8 mouse cellular contexts compared by ENCODE assay signal in the genomic region with DNA sequence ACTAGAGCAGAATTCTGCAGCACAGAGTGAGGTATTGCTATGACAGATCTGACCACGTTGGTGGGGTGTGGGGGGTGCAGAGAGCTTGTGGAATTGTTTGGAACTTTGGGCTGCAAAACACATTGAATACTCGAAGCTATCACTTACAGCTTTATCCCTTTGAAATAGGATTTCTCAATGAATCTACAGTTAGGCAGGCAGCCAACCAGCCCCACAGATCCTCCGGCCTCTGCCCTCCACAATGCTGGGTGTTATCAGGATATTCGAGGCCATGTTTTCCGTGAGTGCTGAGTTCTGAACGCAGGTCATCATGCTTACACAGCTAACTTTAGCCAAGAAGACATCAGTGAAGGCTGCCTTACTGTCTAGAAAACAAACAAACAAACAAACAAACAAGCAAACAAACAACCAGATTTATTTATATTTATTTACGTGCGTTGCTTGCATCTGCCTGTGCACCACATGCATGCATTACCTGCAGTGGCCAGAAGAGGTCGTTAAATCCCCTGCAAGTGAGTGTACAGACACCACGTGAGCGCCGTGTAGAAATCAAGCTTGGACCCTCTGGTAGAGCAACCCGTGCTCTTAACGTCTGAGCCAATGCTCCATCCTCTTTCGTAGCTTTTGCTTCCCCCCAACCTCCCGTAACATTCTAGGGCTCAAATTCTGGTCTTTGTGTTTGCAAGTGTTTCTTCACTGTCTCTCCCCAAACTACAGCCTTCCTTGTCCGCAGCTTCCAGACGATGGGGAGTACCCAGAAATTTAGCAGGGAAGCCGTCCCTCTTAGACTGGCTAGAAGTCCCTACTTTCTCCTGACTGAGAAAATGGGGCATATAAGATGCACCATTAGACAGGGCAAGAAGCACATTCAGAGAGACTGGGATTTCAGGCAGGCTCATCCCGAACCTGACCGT. TPM values are rescaled to one million over a fixed set of nuclear protein-coding genes. Genes with fewer than 3 reads are reported as not detected.
DNase-seq lines count a peak whose midpoint lies in the region; ATAC-seq and TF ChIP-seq lines count a peak whose summit lies in the region.

No protein-coding gene starts in this region.

- ATAC-seq in forebrain, embryonic 13.5 days = peak; percentile 76
- peak; percentile 75 for ATAC-seq in hindbrain, embryonic 11.5 days (ENCODE audit: low FRiP score)
- no peak for ATAC-seq in inflammation-experienced regulatory T-cells, adult 6 months

- no peaks in the 10 kb centered on the region for H3K79me2 ChIP-seq in MEL (ENCODE audit: control insufficient read depth, insufficient read depth, low read length, poor library complexity)

- 16% methylated on average over 21 of the region's 21 CpGs for WGBS in forebrain, embryonic 13.5 days
- WGBS in hindbrain, embryonic 11.5 days = 32% methylated on average over 21 of the region's 21 CpGs

- H3K4me1 ChIP-seq in MEL (ENCODE audit: control insufficient read depth in 1 of 2, insufficient read depth in 2 of 2, low read length in 2 of 2) = peaks cover 0 to 12% of the 10 kb centered on the region in 2 experiments; a peak in 2 of 4 replicates
- peaks cover 35% of the 10 kb centered on the region for H3K4me1 ChIP-seq in forebrain, embryonic 13.5 days
- peaks cover 2% of the 10 kb centered on the region; the same call in 1 of the 2 replicates for H3K4me1 ChIP-seq in hindbrain, embryonic 11.5 days (replicated peaks; ENCODE audit: control insufficient read depth, insufficient read depth, low read length)
- H3K4me1 ChIP-seq in megakaryocyte, embryonic 14.5 days = peaks cover 24% of the 10 kb centered on the region

- peak; percentile 83 for DNase-seq in MEL (ENCODE audit: low read depth, low spot score)
- peak; percentile 69 for DNase-seq in brain, embryonic 18.5 days (ENCODE audit: low read depth, low spot score)
- peak; percentile 88 for DNase-seq in hindbrain, embryonic 11.5 days (ENCODE audit: low spot score)
- DNase-seq in layer of hippocampus, postnatal 14 days (ENCODE audit: low spot score in 2 of 2) = peak; percentile 84 to 89
- DNase-seq in right cerebral cortex, adult 2 months (ENCODE audit: low spot score in 2 of 2) = peak; percentile 88 to 89

- TF ChIP-seq RAD21 in MEL (IDR thresholded peaks at IDR 0.05; ENCODE audit: low read depth, low read length) = peak; percentile 79

- H3K9ac ChIP-seq in MEL (ENCODE audit: control insufficient read depth, low read depth, low read length, poor library complexity, severe bottlenecking) = no peak overlapping the region
- H3K9ac ChIP-seq in forebrain, embryonic 13.5 days = peak overlapping the region; percentile 39
- H3K9ac ChIP-seq in hindbrain, embryonic 11.5 days (ENCODE audit: low read depth, low read length) = no peak overlapping the region

- TF ChIP-seq POLR2A in MEL (IDR thresholded peaks at IDR 0.05; ENCODE audit: control insufficient read depth in 1 of 2, insufficient read depth in 1 of 2, low read depth in 1 of 2, low read length in 2 of 2, poor library complexity in 1 of 2) = no peak

- H3K27me3 ChIP-seq in MEL (ENCODE audit: control insufficient read depth in 1 of 2, insufficient read depth in 2 of 2, low read length in 2 of 2) = no peaks in the 10 kb centered on the region
- H3K27me3 ChIP-seq in forebrain, embryonic 13.5 days = no peaks in the 10 kb centered on the region
- no peaks in the 10 kb centered on the region for H3K27me3 ChIP-seq in hindbrain, embryonic 11.5 days (ENCODE audit: control insufficient read depth, insufficient read depth, low read length)
- peaks cover 14% of the 10 kb centered on the region for H3K27me3 ChIP-seq in megakaryocyte, embryonic 14.5 days (replicated peaks)

- peaks cover 0 to 5% of the 10 kb centered on the region in 2 experiments; a peak in 1 of 4 replicates for H3K36me3 ChIP-seq in MEL (ENCODE audit: control insufficient read depth in 1 of 2, insufficient read depth in 2 of 2, low read length in 2 of 2)
- H3K36me3 ChIP-seq in forebrain, embryonic 13.5 days (ENCODE audit: poor library complexity, severe bottlenecking) = peaks cover 8% of the 10 kb centered on the region
- no peaks in the 10 kb centered on the region; the same call in 1 of the 2 replicates for H3K36me3 ChIP-seq in hindbrain, embryonic 11.5 days (ENCODE audit: control insufficient read depth, insufficient read depth, low read length)
- peaks cover 5% of the 10 kb centered on the region for H3K36me3 ChIP-seq in megakaryocyte, embryonic 14.5 days (replicated peaks; ENCODE audit: low read length)

- peak; percentile 76 to 77 (median 77) for TF ChIP-seq CTCF in MEL (IDR thresholded peaks at IDR 0.05 in 2 of 3, conservative IDR thresholded peaks at IDR 0.05 in 1 of 3; ENCODE audit: control insufficient read depth in 1 of 3, insufficient read depth in 1 of 3, low read depth in 2 of 3, low read length in 3 of 3, poor library complexity in 1 of 3, severe bottlenecking in 1 of 3)

- TF ChIP-seq EP300 in MEL (IDR thresholded peaks at IDR 0.05; ENCODE audit: low read depth in 1 of 2, low read length in 2 of 2) = no peak

- H3K27ac ChIP-seq in MEL (ENCODE audit: control insufficient read depth, low read depth, low read length) = no peak overlapping the region
- H3K27ac ChIP-seq in forebrain, embryonic 13.5 days = peak overlapping the region; percentile 91
- peak overlapping the region; percentile 87 for H3K27ac ChIP-seq in hindbrain, embryonic 11.5 days (ENCODE audit: low read depth, low read length)

- peak overlapping the region; percentile 18 to 38; a peak in 3 of 4 replicates for H3K4me3 ChIP-seq in MEL (ENCODE audit: control insufficient read depth in 1 of 2, insufficient read depth in 1 of 2, low read depth in 2 of 2, low read length in 2 of 2)
- no peak overlapping the region for H3K4me3 ChIP-seq in forebrain, embryonic 13.5 days
- no peak overlapping the region for H3K4me3 ChIP-seq in hindbrain, embryonic 11.5 days (ENCODE audit: low read depth, low read length)
- peak overlapping the region; percentile 38 for H3K4me3 ChIP-seq in megakaryocyte, embryonic 14.5 days (replicated peaks)

- no peaks in the 10 kb centered on the region for H3K9me3 ChIP-seq in MEL (replicated peaks; ENCODE audit: insufficient read depth, low read length)
- H3K9me3 ChIP-seq in forebrain, embryonic 13.5 days (replicated peaks) = no peaks in the 10 kb centered on the region
- H3K9me3 ChIP-seq in hindbrain, embryonic 11.5 days (ENCODE audit: control insufficient read depth, low read length) = no peaks in the 10 kb centered on the region
- H3K9me3 ChIP-seq in megakaryocyte, embryonic 14.5 days = no peaks in the 10 kb centered on the region

- H3K4me2 ChIP-seq in forebrain, embryonic 13.5 days = peak overlapping the region; percentile 48
- no peak overlapping the region for H3K4me2 ChIP-seq in hindbrain, embryonic 11.5 days (replicated peaks; ENCODE audit: low read depth, low read length)

TF ChIP-seq in MEL, 35 proteins besides CTCF, POLR2A, EP300 and RAD21:
- TF ChIP-seq MXI1 (IDR thresholded peaks at IDR 0.05; ENCODE audit: low read depth, low read length) (peak; percentile 57; the same call in 1 of the 2 replicates), ZMIZ1 (IDR thresholded peaks at IDR 0.05; ENCODE audit: low read depth, low read length) (no peak), SMC3 (IDR thresholded peaks at IDR 0.05; ENCODE audit: low read depth, low read length) (peak; percentile 80), MYB (IDR thresholded peaks at IDR 0.05; ENCODE audit: low read depth, low read length) (no peak), SIN3A (IDR thresholded peaks at IDR 0.05; ENCODE audit: low read length) (0 out of 2 replicates have a peak, but pooled peaks have one; percentile 15), ZC3H11A (IDR thresholded peaks at IDR 0.05; ENCODE audit: low read depth, low read length) (peak; percentile 64), ZKSCAN1 (IDR thresholded peaks at IDR 0.05; ENCODE audit: low read depth, low read length) (no peak), CHD2 (IDR thresholded peaks at IDR 0.05; ENCODE audit: low read length) (no peak), MYC (IDR thresholded peaks at IDR 0.05; ENCODE audit: low read depth, low read length) (peak; percentile 84), USF1 (IDR thresholded peaks at IDR 0.05; ENCODE audit: low read depth, low read length) (peak; percentile 85), MAX (IDR thresholded peaks at IDR 0.05; ENCODE audit: low read length) (peak; percentile 73)
TF ChIP-seq in MEL: peak in this region for 7.

RNA-seq across cellular contexts. Expression of gene Odc1, which starts 12.1 kb away (rescaled TPM):
- 591 and 677 TPM in 2 replicates for total RNA-seq in MEL (2012; rRNA removed)
- 100 to 1,000 TPM; 639 to 720 TPM for polyA plus RNA-seq in MEL (2012; ENCODE audit: insufficient read depth in 1 of 2, insufficient read length in 2 of 2, low read depth in 1 of 2, low replicate concordance in 2 of 2, missing spikeins in 1 of 2)
- 236 and 267 TPM in 2 replicates for polyA plus RNA-seq in forebrain, embryonic 13.5 days (2015; fragmentation: Nextera tagmentation; extraction: Ambion mirVana)
- 267 and 302 TPM in 2 replicates for polyA plus RNA-seq in hindbrain, embryonic 11.5 days (2014; fragmentation: Nextera tagmentation; extraction: Ambion mirVana)
- 10 to 100 TPM; 75.5 to 77.0 TPM for total RNA-seq in layer of hippocampus, postnatal 14 days (2021)
- 22.6 and 40.7 TPM in 2 replicates for polyA plus RNA-seq in megakaryocyte, embryonic 14.5 days (2012; ENCODE audit: insufficient read depth, low replicate concordance)
- polyA plus RNA-seq in inflammation-experienced regulatory T-cells, adult 6 months (2017; shearing (Covaris generic)) = 10 to 100 TPM; 15.3 to 37.6 (median 24.0) TPM

Comparison
In these comparisons a context has a peak if more than half of its experiments do, and no peak if none do; other contexts are left out.
1. H3K4me3 ChIP-seq: peak in MEL (2 of 2) and megakaryocyte, embryonic 14.5 days (single experiment); none in forebrain, embryonic 13.5 days (single experiment) and hindbrain, embryonic 11.5 days (single experiment).
2. Peak in every context shown above with its lines, with median percentiles within 50 percentile points of each other: DNase-seq.